Mouse (Mus musculus): ENCODE results near the gene Nr6a1. TPM values are rescaled to one million over a fixed set of nuclear protein-coding genes. Genes with fewer than 3 reads are reported as not detected.
A peak's percentile ranks its signal among the peaks of the same experiment; 100 is the strongest.

Gene Nr6a1
- polyA plus RNA-seq, 1 experiment from 2014 or later: 4.5 TPM

- Histone ChIP-seq H3K4me1 (peaks cover 9% of the 10 kb centered on the region; the same call in 1 of the 2 replicates), H3K27me3 (ENCODE audit: insufficient read depth, poor library complexity, severe bottlenecking) (no peaks in the 10 kb centered on the region), H3K4me3 (no peak overlapping the region), H3K27ac (0 out of 2 replicates have a peak overlapping the region, but pooled peaks have one; percentile 13), H3K9me3 (no peaks in the 10 kb centered on the region), H3K36me3 (no peaks in the 10 kb centered on the region)
- 60% methylated on average over 7 of the region's 7 CpGs for WGBS
- no peak for DNase-seq (ENCODE audit: low spot score)
These were observed 22.8 kb upstream of the Nr6a1 start for GRCm38 (mm10) chr2:38950281-38950719.

- DNase-seq (ENCODE audit: low spot score): no peak
- Histone ChIP-seq H3K4me3 (no peak overlapping the region), H3K36me3 (no peaks in the 10 kb centered on the region), H3K4me1 (peaks cover 6% of the 10 kb centered on the region; the same call in 1 of the 2 replicates), H3K27ac (0 out of 2 replicates have a peak overlapping the region, but pooled peaks have one; percentile 29), H3K9me3 (no peaks in the 10 kb centered on the region), H3K27me3 (ENCODE audit: insufficient read depth, poor library complexity, severe bottlenecking) (no peaks in the 10 kb centered on the region)
- 46% methylated on average over 7 of the region's 7 CpGs for WGBS
These were observed 20.1 kb upstream of the Nr6a1 start for GRCm38 (mm10) chr2:38947566-38947965.

GRCm38 (mm10) chr2:38944460-38945161, 17.1 kb upstream of the Nr6a1 start:
- 71% methylated on average over 3 of the region's 3 CpGs for WGBS
- no peak for DNase-seq (ENCODE audit: low spot score)
- no peaks in the 10 kb centered on the region; the same call in 1 of the 2 replicates for H3K4me1 ChIP-seq

GRCm38 (mm10) chr2:38943977-38944376, 16.5 kb upstream of the Nr6a1 start:
- 37% methylated on average over 2 of the region's 2 CpGs for WGBS
- Histone ChIP-seq H3K4me3 (no peak overlapping the region), H3K9me3 (no peaks in the 10 kb centered on the region), H3K4me1 (no peaks in the 10 kb centered on the region; the same call in 1 of the 2 replicates), H3K36me3 (no peaks in the 10 kb centered on the region), H3K27me3 (ENCODE audit: insufficient read depth, poor library complexity, severe bottlenecking) (no peaks in the 10 kb centered on the region), H3K27ac (no peak overlapping the region)
- no peak for DNase-seq (ENCODE audit: low spot score)

More at GRCm38 (mm10) chr2:38944460-38945161, 17.1 kb upstream of the Nr6a1 start:
- Histone ChIP-seq H3K27ac (no peak overlapping the region), H3K4me3 (no peak overlapping the region), H3K9me3 (no peaks in the 10 kb centered on the region), H3K27me3 (ENCODE audit: insufficient read depth, poor library complexity, severe bottlenecking) (no peaks in the 10 kb centered on the region), H3K36me3 (no peaks in the 10 kb centered on the region)

- 85% methylated on average over 5 of the region's 5 CpGs for WGBS
- DNase-seq (ENCODE audit: low spot score): no peak
- Histone ChIP-seq H3K27me3 (ENCODE audit: insufficient read depth, poor library complexity, severe bottlenecking) (no peaks in the 10 kb centered on the region), H3K4me1 (no peaks in the 10 kb centered on the region; the same call in 1 of the 2 replicates), H3K9me3 (no peaks in the 10 kb centered on the region), H3K27ac (no peak overlapping the region), H3K36me3 (no peaks in the 10 kb centered on the region), H3K4me3 (no peak overlapping the region)
These were observed 15.7 kb upstream of the Nr6a1 start for GRCm38 (mm10) chr2:38943161-38943560.

GRCm38 (mm10) chr2:38941898-38942297, 14.4 kb upstream of the Nr6a1 start:
- no peaks in the 10 kb centered on the region for H3K36me3 ChIP-seq
- no peaks in the 10 kb centered on the region for H3K27me3 ChIP-seq (ENCODE audit: insufficient read depth, poor library complexity, severe bottlenecking)
- DNase-seq (ENCODE audit: low spot score): no peak
- 66% methylated on average over 2 of the region's 2 CpGs for WGBS
- H3K4me3 ChIP-seq: no peak overlapping the region
- no peaks in the 10 kb centered on the region for H3K4me1 ChIP-seq
- no peaks in the 10 kb centered on the region for H3K9me3 ChIP-seq
- no peak overlapping the region for H3K27ac ChIP-seq

GRCm38 (mm10) chr2:38941426-38941825, 13.9 kb upstream of the Nr6a1 start:
- Histone ChIP-seq H3K9me3 (no peaks in the 10 kb centered on the region), H3K4me3 (no peak overlapping the region), H3K4me1 (peaks cover 2% of the 10 kb centered on the region; the same call in 1 of the 2 replicates), H3K27ac (no peak overlapping the region), H3K27me3 (ENCODE audit: insufficient read depth, poor library complexity, severe bottlenecking) (0 out of 2 replicates have a peak, but pooled peaks cover 3% of the 10 kb centered on the region), H3K36me3 (no peaks in the 10 kb centered on the region)
- WGBS: 71% methylated on average over 14 of the region's 14 CpGs
- DNase-seq (ENCODE audit: low spot score): no peak

- Histone ChIP-seq H3K27me3 (ENCODE audit: insufficient read depth, poor library complexity, severe bottlenecking) (0 out of 2 replicates have a peak, but pooled peaks cover 6% of the 10 kb centered on the region), H3K36me3 (no peaks in the 10 kb centered on the region), H3K27ac (no peak overlapping the region), H3K4me1 (peaks cover 17% of the 10 kb centered on the region), H3K4me3 (no peak overlapping the region), H3K9me3 (no peaks in the 10 kb centered on the region)
- no peak for DNase-seq (ENCODE audit: low spot score)
- WGBS: 73% methylated on average over 2 of the region's 2 CpGs
These were observed 11.6 kb upstream of the Nr6a1 start for GRCm38 (mm10) chr2:38939047-38939446.

GRCm38 (mm10) chr2:38938007-38938406, 10.5 kb upstream of the Nr6a1 start:
- Histone ChIP-seq H3K27me3 (ENCODE audit: insufficient read depth, poor library complexity, severe bottlenecking) (0 out of 2 replicates have a peak, but pooled peaks cover 6% of the 10 kb centered on the region), H3K9me3 (no peaks in the 10 kb centered on the region), H3K4me3 (no peak overlapping the region), H3K4me1 (peaks cover 21% of the 10 kb centered on the region), H3K27ac (no peak overlapping the region), H3K36me3 (no peaks in the 10 kb centered on the region)
- 42% methylated on average over 1 of the region's 1 CpGs for WGBS
- no peak for DNase-seq (ENCODE audit: low spot score)

- Histone ChIP-seq H3K36me3 (no peaks in the 10 kb centered on the region), H3K4me3 (no peak overlapping the region), H3K9me3 (no peaks in the 10 kb centered on the region), H3K27ac (no peak overlapping the region), H3K4me1 (peaks cover 21% of the 10 kb centered on the region), H3K27me3 (ENCODE audit: insufficient read depth, poor library complexity, severe bottlenecking) (0 out of 2 replicates have a peak, but pooled peaks cover 6% of the 10 kb centered on the region)
- WGBS: 65% methylated on average over 3 of the region's 3 CpGs
- DNase-seq (ENCODE audit: low spot score): no peak
These were observed 9.9 kb upstream of the Nr6a1 start for GRCm38 (mm10) chr2:38937396-38937795.

- WGBS: 67% methylated on average over 9 of the region's 9 CpGs
- no peak for DNase-seq (ENCODE audit: low spot score)
These were observed 9.4 kb upstream of the Nr6a1 start for GRCm38 (mm10) chr2:38936721-38937378.

GRCm38 (mm10) chr2:38934936-38935335, 7.4 kb upstream of the Nr6a1 start:
- no peaks in the 10 kb centered on the region for H3K9me3 ChIP-seq
- peaks cover 33% of the 10 kb centered on the region for H3K4me1 ChIP-seq
- H3K27me3 ChIP-seq (ENCODE audit: insufficient read depth, poor library complexity, severe bottlenecking): peaks cover 15% of the 10 kb centered on the region
- no peak for DNase-seq (ENCODE audit: low spot score)
- 48% methylated on average over 5 of the region's 5 CpGs for WGBS
- no peaks in the 10 kb centered on the region for H3K36me3 ChIP-seq
- H3K4me3 ChIP-seq: no peak overlapping the region
- peak overlapping the region; percentile 59 for H3K27ac ChIP-seq

More at GRCm38 (mm10) chr2:38936721-38937378, 9.4 kb upstream of the Nr6a1 start:
- no peak overlapping the region for H3K4me3 ChIP-seq
- H3K27ac ChIP-seq: no peak overlapping the region
- H3K9me3 ChIP-seq: no peaks in the 10 kb centered on the region
- 0 out of 2 replicates have a peak, but pooled peaks cover 6% of the 10 kb centered on the region for H3K27me3 ChIP-seq (ENCODE audit: insufficient read depth, poor library complexity, severe bottlenecking)
- peaks cover 27% of the 10 kb centered on the region for H3K4me1 ChIP-seq
- no peaks in the 10 kb centered on the region for H3K36me3 ChIP-seq

- no peaks in the 10 kb centered on the region for H3K9me3 ChIP-seq
- peak overlapping the region; percentile 29; the same call in 1 of the 2 replicates for H3K27ac ChIP-seq
- peaks cover 15% of the 10 kb centered on the region for H3K27me3 ChIP-seq (ENCODE audit: insufficient read depth, poor library complexity, severe bottlenecking)
- H3K4me1 ChIP-seq: peaks cover 33% of the 10 kb centered on the region
- no peaks in the 10 kb centered on the region for H3K36me3 ChIP-seq
- H3K4me3 ChIP-seq: no peak overlapping the region
- WGBS: 17% methylated on average over 2 of the region's 2 CpGs
- no peak for DNase-seq (ENCODE audit: low spot score)
These were observed 6.4 kb upstream of the Nr6a1 start for GRCm38 (mm10) chr2:38933931-38934330.

Measured in heart, embryonic 10.5 days (tissue).